Mouse (Mus musculus) MEL (cell line): ENCODE measurements around the gene Prm2. TPM values are rescaled to one million over a fixed set of nuclear protein-coding genes. Genes with fewer than 3 reads are reported as not detected.

Experiments
- DNase-seq: peaks from one replicate; pipeline ENCODE4 v3.0.0; 2011; ENCODE audit warnings: low read depth, low spot score
- H3K27ac ChIP-seq: 2 replicates; pipeline ENCODE4 v1.5.1; 2012; ENCODE audit warnings: low read depth, mild to moderate bottlenecking, control low read depth, low read length, moderate library complexity; ENCODE audit not compliant: control insufficient read depth
- H3K27me3 ChIP-seq, 2 experiments: fragments of 150-350 bp in 1 of 2; sonication (generic) in 1 of 2; 2 replicates each; pipeline ENCODE4 v1.6.1; 2012; ENCODE audit warnings: low read length in 2 of 2, mild to moderate bottlenecking in 2 of 2, improper control_type of control experiment in 1 of 2, moderate library complexity in 1 of 2; ENCODE audit not compliant: insufficient read depth in 2 of 2, control insufficient read depth in 1 of 2
- H3K36me3 ChIP-seq, 2 experiments: 2 replicates each; pipeline ENCODE4 v1.6.1; 2012 to 2014; ENCODE audit warnings: low read length in 2 of 2, improper control_type of control experiment in 1 of 2, inconsistent platforms in 1 of 2, mild to moderate bottlenecking in 1 of 2; ENCODE audit not compliant: insufficient read depth in 2 of 2, control insufficient read depth in 1 of 2
- H3K4me1 ChIP-seq, 2 experiments: fragments of 150-350 bp in 1 of 2; sonication (generic) in 1 of 2; 2 replicates each; pipeline ENCODE4 v1.6.1; 2012; ENCODE audit warnings: low read length in 2 of 2, improper control_type of control experiment in 1 of 2, mild to moderate bottlenecking in 1 of 2; ENCODE audit not compliant: insufficient read depth in 2 of 2, control insufficient read depth in 1 of 2
- H3K4me3 ChIP-seq, 2 experiments: fragments of 150-350 bp in 1 of 2; sonication (generic) in 1 of 2; 2 replicates each; pipeline ENCODE4 v1.5.1; 2012; ENCODE audit warnings: low read depth in 2 of 2, low read length in 2 of 2, mild to moderate bottlenecking in 2 of 2, moderate library complexity in 2 of 2, control low read depth in 1 of 2, improper control_type of control experiment in 1 of 2; ENCODE audit not compliant: control insufficient read depth in 1 of 2, insufficient read depth in 1 of 2
- H3K79me2 ChIP-seq: 2 replicates; pipeline ENCODE4 v1.6.1; 2012; ENCODE audit warnings: mild to moderate bottlenecking, low read length, moderate library complexity; ENCODE audit not compliant: control insufficient read depth, poor library complexity, insufficient read depth
- H3K9ac ChIP-seq: 2 replicates; pipeline ENCODE4 v1.6.1; 2012; ENCODE audit warnings: low read depth, mild to moderate bottlenecking, control low read depth, low read length, moderate library complexity; ENCODE audit not compliant: control insufficient read depth, poor library complexity, severe bottlenecking
- H3K9me3 ChIP-seq: fragments of 150-350 bp; sonication (generic); replicated peaks from 2 replicates; pipeline ENCODE4 v1.6.1; 2012; ENCODE audit warnings: mild to moderate bottlenecking, low read length, improper control_type of control experiment, moderate library complexity; ENCODE audit not compliant: insufficient read depth
- CHD1 ChIP-seq: IDR thresholded peaks from 2 replicates; pipeline ENCODE4 v1.6.1; 2012; ENCODE audit warnings: low read depth, mild to moderate bottlenecking, inconsistent platforms, low read length, improper control_type of control experiment
- CTCF ChIP-seq, 3 experiments: IDR thresholded peaks in 2 of 3; conservative IDR thresholded peaks in 1 of 3; 2 replicates each; pipeline ENCODE4 v1.5.1; 2011 to 2012; ENCODE audit warnings: low read length in 3 of 3, low read depth in 2 of 3, mild to moderate bottlenecking in 2 of 3, improper control_type of control experiment in 1 of 3, inconsistent platforms in 1 of 3, mixed read lengths in 1 of 3, moderate library complexity in 1 of 3; ENCODE audit not compliant: control insufficient read depth in 1 of 3, insufficient read depth in 1 of 3, poor library complexity in 1 of 3, severe bottlenecking in 1 of 3
- ELF1 ChIP-seq: IDR thresholded peaks from 2 replicates; pipeline ENCODE4 v1.6.1; 2014; ENCODE audit warnings: low read depth, mild to moderate bottlenecking, inconsistent platforms, low read length, improper control_type of control experiment, moderate library complexity
- ETS1 ChIP-seq: IDR thresholded peaks from 2 replicates; pipeline ENCODE4 v1.6.1; 2012; ENCODE audit warnings: low read depth, mild to moderate bottlenecking, inconsistent platforms, low read length, improper control_type of control experiment, moderate library complexity
- GABPA ChIP-seq: IDR thresholded peaks from 2 replicates; pipeline ENCODE4 v1.6.1; 2012; ENCODE audit warnings: low read depth, mild to moderate bottlenecking, inconsistent platforms, low read length, improper control_type of control experiment, moderate library complexity
- GATA1 ChIP-seq: IDR thresholded peaks from 2 replicates; pipeline ENCODE4 v1.6.1; 2011; ENCODE audit warnings: low read depth, low read length, improper control_type of control experiment
- KAT2A ChIP-seq: conservative IDR thresholded peaks from 2 replicates; pipeline ENCODE4 v1.6.1; 2012; ENCODE audit warnings: low read depth, low read length, improper control_type of control experiment, inconsistent platforms
- MAFK ChIP-seq: IDR thresholded peaks from 2 replicates; pipeline ENCODE4 v1.6.1; 2011; ENCODE audit warnings: low read depth, mild to moderate bottlenecking, low read length, improper control_type of control experiment, borderline replicate concordance
- MAX ChIP-seq: IDR thresholded peaks from 2 replicates; pipeline ENCODE4 v1.6.1; 2011; ENCODE audit warnings: low read length, improper control_type of control experiment
- MEF2A ChIP-seq: IDR thresholded peaks from 2 replicates; pipeline ENCODE4 v1.6.1; 2014; ENCODE audit warnings: low read depth, mild to moderate bottlenecking, inconsistent platforms, low read length, improper control_type of control experiment; ENCODE audit not compliant: poor library complexity, insufficient replicate concordance, severe bottlenecking; ENCODE audit errors: extremely low read depth
- MXI1 ChIP-seq: IDR thresholded peaks from 2 replicates; pipeline ENCODE4 v1.6.1; 2011; ENCODE audit warnings: mild to moderate bottlenecking, low read depth, low read length, improper control_type of control experiment
- MYB ChIP-seq: IDR thresholded peaks from 2 replicates; pipeline ENCODE4 v1.6.1; 2011; ENCODE audit warnings: mild to moderate bottlenecking, low read depth, low read length, improper control_type of control experiment
- MYC ChIP-seq: IDR thresholded peaks from 2 replicates; pipeline ENCODE4 v1.6.1; 2011; ENCODE audit warnings: low read depth, mild to moderate bottlenecking, low read length, improper control_type of control experiment, moderate library complexity
- NELFE ChIP-seq: IDR thresholded peaks from 2 replicates; pipeline ENCODE4 v1.6.1; 2011; ENCODE audit warnings: low read depth, low read length, improper control_type of control experiment
- NRF1 ChIP-seq: IDR thresholded peaks from 2 replicates; pipeline ENCODE4 v1.6.1; 2014; ENCODE audit warnings: low read depth, mild to moderate bottlenecking, inconsistent platforms, low read length, improper control_type of control experiment, moderate library complexity; ENCODE audit not compliant: poor library complexity, insufficient read depth, severe bottlenecking
- POLR2A ChIP-seq, 2 experiments: IDR thresholded peaks; 2 replicates each; pipeline ENCODE4 v1.6.1; 2011 to 2012; ENCODE audit warnings: low read length in 2 of 2, mild to moderate bottlenecking in 2 of 2, control low read depth in 1 of 2, improper control_type of control experiment in 1 of 2, low read depth in 1 of 2, moderate library complexity in 1 of 2; ENCODE audit not compliant: control insufficient read depth in 1 of 2, insufficient read depth in 1 of 2, poor library complexity in 1 of 2
- POLR2AphosphoS5 ChIP-seq: IDR thresholded peaks from 2 replicates; pipeline ENCODE4 v1.6.1; 2012; ENCODE audit warnings: low read depth, borderline replicate concordance, mild to moderate bottlenecking, inconsistent platforms, low read length, moderate library complexity, mixed read lengths
- RAD21 ChIP-seq: IDR thresholded peaks from 2 replicates; pipeline ENCODE4 v1.6.1; 2011; ENCODE audit warnings: mild to moderate bottlenecking, low read depth, low read length, improper control_type of control experiment
- RCOR1 ChIP-seq: IDR thresholded peaks from 2 replicates; pipeline ENCODE4 v1.6.1; 2012; ENCODE audit warnings: low read depth, mild to moderate bottlenecking, inconsistent platforms, low read length, improper control_type of control experiment
- SIN3A ChIP-seq: IDR thresholded peaks from 2 replicates; pipeline ENCODE4 v1.6.1; 2012; ENCODE audit warnings: low read length, improper control_type of control experiment, inconsistent platforms
- TAL1 ChIP-seq: IDR thresholded peaks from 2 replicates; pipeline ENCODE4 v1.6.1; 2012; ENCODE audit warnings: mild to moderate bottlenecking, inconsistent platforms, low read length, moderate library complexity, mixed read lengths
- TCF12 ChIP-seq: IDR thresholded peaks from 2 replicates; pipeline ENCODE4 v1.6.1; 2014; ENCODE audit warnings: low read depth, mild to moderate bottlenecking, inconsistent platforms, low read length, improper control_type of control experiment, moderate library complexity
- UBTF ChIP-seq: IDR thresholded peaks from 2 replicates; pipeline ENCODE4 v1.6.1; 2012; ENCODE audit warnings: low read depth, mild to moderate bottlenecking, inconsistent platforms, low read length, improper control_type of control experiment, moderate library complexity, borderline replicate concordance; ENCODE audit not compliant: insufficient read depth
- USF1 ChIP-seq: IDR thresholded peaks from 2 replicates; pipeline ENCODE4 v1.6.1; 2014; ENCODE audit warnings: low read depth, mild to moderate bottlenecking, inconsistent platforms, low read length, improper control_type of control experiment, moderate library complexity
- USF2 ChIP-seq, 2 experiments: IDR thresholded peaks; 2 replicates each; pipeline ENCODE4 v1.6.1; 2011 to 2012; ENCODE audit warnings: improper control_type of control experiment in 2 of 2, low read length in 2 of 2, borderline replicate concordance in 1 of 2, inconsistent platforms in 1 of 2, low read depth in 1 of 2, mild to moderate bottlenecking in 1 of 2; ENCODE audit not compliant: insufficient read depth in 1 of 2
- ZC3H11A ChIP-seq: IDR thresholded peaks from 2 replicates; pipeline ENCODE4 v1.6.1; 2012; ENCODE audit warnings: low read depth, mild to moderate bottlenecking, inconsistent platforms, low read length, improper control_type of control experiment
- ZKSCAN1 ChIP-seq: IDR thresholded peaks from 2 replicates; pipeline ENCODE4 v1.6.1; 2012; ENCODE audit warnings: low read depth, mild to moderate bottlenecking, inconsistent platforms, low read length, improper control_type of control experiment, moderate library complexity
- ZMIZ1 ChIP-seq: IDR thresholded peaks from 2 replicates; pipeline ENCODE4 v1.6.1; 2012; ENCODE audit warnings: low read depth, mild to moderate bottlenecking, inconsistent platforms, low read length, improper control_type of control experiment, moderate library complexity
- ZNF384 ChIP-seq: IDR thresholded peaks from 2 replicates; pipeline ENCODE4 v1.6.1; 2012; ENCODE audit warnings: low read depth, mild to moderate bottlenecking, inconsistent platforms, low read length, improper control_type of control experiment
- polyA plus RNA-seq, 2 experiments: library from polyadenylated mRNA; stranded (reverse) in 1 of 2; unstranded in 1 of 2; fragments of >175 nt in 1 of 2; fragments of >200 nt in 1 of 2; gene quantifications; 2 replicates each; pipeline versions ENCODE4 v1.2.1 to v1.2.4; 2012; ENCODE audit warnings: low replicate concordance in 2 of 2, low read depth in 1 of 2; ENCODE audit not compliant: insufficient read length in 2 of 2, insufficient read depth in 1 of 2, missing spikeins in 1 of 2
- total RNA-seq: library from RNA; depleted of rRNA; stranded (reverse); fragments of 300-350 nt; gene quantifications from 2 replicates; pipeline ENCODE4 v1.2.3, GENCODE M21; 2012

Prm2 gene
- total and polyA plus RNA-seq, 3 experiments, result not detected

GRCm38 (mm10) chr16:10768821-10769220 lies 27.1 kb downstream of the Prm2 start:
- Histone ChIP-seq H3K27ac (no peak overlapping the region), H3K4me3 (no peak overlapping the region), H3K36me3 (no peaks in the 10 kb centered on the region; a peak in 1 of 4 replicates), H3K9ac (no peak overlapping the region), H3K79me2 (no peaks in the 10 kb centered on the region), H3K9me3 (no peaks in the 10 kb centered on the region), H3K27me3 (no peaks in the 10 kb centered on the region; a peak in 1 of 4 replicates), H3K4me1 (no peaks in the 10 kb centered on the region)
- DNase-seq, result no peak
- TF ChIP-seq KAT2A (no peak), GATA1 (no peak), USF1 (no peak), POLR2AphosphoS5 (no peak), GABPA (no peak), UBTF (no peak), MXI1 (no peak), ZMIZ1 (no peak), ZNF384 (no peak), NRF1 (no peak), RCOR1 (no peak), MYB (no peak), NELFE (no peak), USF2 (IDR thresholded peaks at IDR 0.05; ENCODE audit: borderline replicate concordance in 1 of 2, insufficient read depth in 1 of 2, low read depth in 1 of 2, low read length in 2 of 2) (no peak), POLR2A (IDR thresholded peaks at IDR 0.05; ENCODE audit: control insufficient read depth in 1 of 2, insufficient read depth in 1 of 2, low read depth in 1 of 2, low read length in 2 of 2, poor library complexity in 1 of 2) (no peak), CHD1 (no peak)

DNA sequence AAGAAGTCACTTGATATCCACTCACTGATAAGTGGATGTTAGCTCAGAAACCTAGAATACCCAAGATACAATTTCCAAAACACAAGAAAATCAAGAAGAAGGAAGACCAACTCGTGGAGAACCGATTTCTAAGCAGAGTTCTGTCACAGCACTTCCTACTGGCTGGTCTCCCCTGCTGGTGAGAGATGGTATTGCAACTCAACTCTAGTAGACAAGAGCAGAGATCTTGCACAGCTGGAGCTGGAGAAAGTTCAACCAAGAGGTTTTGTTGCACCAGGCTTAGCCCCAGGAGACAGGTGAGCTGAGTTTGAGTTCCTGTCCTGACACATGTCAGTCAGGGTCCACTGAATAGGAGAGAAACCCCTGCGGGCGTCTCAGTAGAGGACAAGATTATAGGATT lies 28.8 kb downstream of the Prm2 start:
- peak; percentile 86 for DNase-seq
- no peaks in the 10 kb centered on the region for H3K79me2 ChIP-seq
- H3K27me3 ChIP-seq, result no peaks in the 10 kb centered on the region; a peak in 1 of 4 replicates
- H3K4me3 ChIP-seq, result no peak overlapping the region
- H3K36me3 ChIP-seq, result no peaks in the 10 kb centered on the region; a peak in 1 of 4 replicates
- no peaks in the 10 kb centered on the region for H3K4me1 ChIP-seq
- no peak overlapping the region for H3K9ac ChIP-seq
- H3K27ac ChIP-seq, result no peak overlapping the region
- no peaks in the 10 kb centered on the region for H3K9me3 ChIP-seq
- TF ChIP-seq GATA1 (no peak), MAX (no peak), TAL1 (no peak), USF2 (IDR thresholded peaks at IDR 0.05; ENCODE audit: borderline replicate concordance in 1 of 2, insufficient read depth in 1 of 2, low read depth in 1 of 2, low read length in 2 of 2) (no peak), MYC (no peak), POLR2AphosphoS5 (no peak), TCF12 (no peak), CHD1 (no peak), ZKSCAN1 (no peak), UBTF (no peak), POLR2A (IDR thresholded peaks at IDR 0.05; ENCODE audit: control insufficient read depth in 1 of 2, insufficient read depth in 1 of 2, low read depth in 1 of 2, low read length in 2 of 2, poor library complexity in 1 of 2) (no peak), SIN3A (no peak), MEF2A (no peak), MAFK (no peak), RAD21 (peak; percentile 56), USF1 (no peak), NELFE (no peak), MYB (no peak), ZC3H11A (peak; percentile 31; the same call in 1 of the 2 replicates), ELF1 (peak; percentile 46; the same call in 1 of the 2 replicates), ETS1 (no peak), CTCF (IDR thresholded peaks at IDR 0.05 in 2 of 3, conservative IDR thresholded peaks at IDR 0.05 in 1 of 3; ENCODE audit: control insufficient read depth in 1 of 3, insufficient read depth in 1 of 3, low read depth in 2 of 3, low read length in 3 of 3, poor library complexity in 1 of 3, severe bottlenecking in 1 of 3) (peak; percentile 69 to 92 (median 73))
